In genomic region chr10:58396600-58396999, GRCm38 (mm10) we compare ENCODE assay signal across 8 mouse cellular contexts. TPM values are rescaled to one million over a fixed set of nuclear protein-coding genes. Genes with fewer than 3 reads are reported as not detected.
A peak's percentile ranks its signal among the peaks of the same experiment; 100 is the strongest.
DNase-seq lines count a peak whose midpoint lies in the region; ATAC-seq and TF ChIP-seq lines count a peak whose summit lies in the region.

No protein-coding gene starts in this region.

- ATAC-seq in kidney, postnatal 0 days (replicated peaks; ENCODE audit: low FRiP score, low read depth): no peak

- 71% methylated on average over 3 of the region's 3 CpGs for WGBS in kidney, postnatal 0 days

- no peak overlapping the region for H3K4me3 ChIP-seq in kidney, postnatal 0 days (replicated peaks; ENCODE audit: low read depth, low read length)

- H3K27ac ChIP-seq in kidney, postnatal 0 days: no peak overlapping the region

- H3K9me3 ChIP-seq in kidney, postnatal 0 days (replicated peaks; ENCODE audit: low read length): no peaks in the 10 kb centered on the region

- 0 out of 2 replicates have a peak, but pooled peaks cover 3% of the 10 kb centered on the region for H3K36me3 ChIP-seq in kidney, postnatal 0 days (ENCODE audit: insufficient read depth, low read length)

- no peak overlapping the region for H3K9ac ChIP-seq in kidney, postnatal 0 days (ENCODE audit: low read depth, low read length)

- intact Hi-C loops in heart, postnatal 10 days (cut with DNase I): no loop called here

- no peaks in the 10 kb centered on the region for H3K27me3 ChIP-seq in kidney, postnatal 0 days (ENCODE audit: insufficient read depth, low read length)

- no peaks in the 10 kb centered on the region; the same call in 1 of the 2 replicates for H3K4me1 ChIP-seq in kidney, postnatal 0 days (replicated peaks; ENCODE audit: insufficient read depth, low read length)

- DNase-seq in kidney, postnatal 0 days (ENCODE audit: low spot score): no peak
- no peak for DNase-seq in kidney, adult 18-20 months
- peak; percentile 41 to 70 for DNase-seq in adrenal gland, postnatal 36 days
- DNase-seq in cerebellum, postnatal 10 days: peak; percentile 76 to 81
- DNase-seq in heart, postnatal 10 days: peak; percentile 71
- no peak for DNase-seq in embryo, embryonic 9.5 days (ENCODE audit: extremely low spot score)
- DNase-seq in layer of hippocampus, postnatal 25 days (ENCODE audit: extremely low spot score in 1 of 2, low spot score in 1 of 2): no peak
- no peak for DNase-seq in thymus, postnatal 4 days

- 0 out of 2 replicates have a peak overlapping the region, but pooled peaks have one; percentile 0 for H3K4me2 ChIP-seq in kidney, postnatal 0 days (ENCODE audit: low read length)

- TF ChIP-seq CTCF in kidney, postnatal 0 days (IDR thresholded peaks at IDR 0.05; ENCODE audit: low read depth): no peak

RNA-seq across cellular contexts. Expression of gene Ranbp2, which starts 50.1 kb away (rescaled TPM):
- 16.0 and 16.4 TPM in 2 replicates for polyA plus RNA-seq in kidney, postnatal 0 days (2015; fragmentation: Nextera tagmentation; extraction: Ambion mirVana)
- total RNA-seq in adrenal gland, postnatal 36 days (2021): 10 to 100 TPM; 80.4 to 85.1 TPM
- 10 to 100 TPM; 56.6 to 59.4 TPM for total RNA-seq in heart, postnatal 10 days (2021)
- total RNA-seq in layer of hippocampus, postnatal 25 days (2021): 10 to 100 TPM; 70.2 to 77.3 TPM

Comparison
In these comparisons a context has a peak if more than half of its experiments do, and no peak if none do; other contexts are left out.
1. DNase-seq: peak in adrenal gland, postnatal 36 days (2 of 2), cerebellum, postnatal 10 days (2 of 2) and heart, postnatal 10 days (2 of 2); none in kidney, postnatal 0 days (single experiment), kidney, adult 18-20 months (single experiment), embryo, embryonic 9.5 days (single experiment), layer of hippocampus, postnatal 25 days (0 of 2) and thymus, postnatal 4 days (single experiment).